Mouse (Mus musculus): ENCODE measurements around the gene Gm10999.
"Not testable (repeated sequence)": the region's sequence is repeated elsewhere in the genome, so short reads cannot be mapped to it uniquely, and the experiment has no call there.

The Gm10999 gene

DNA sequence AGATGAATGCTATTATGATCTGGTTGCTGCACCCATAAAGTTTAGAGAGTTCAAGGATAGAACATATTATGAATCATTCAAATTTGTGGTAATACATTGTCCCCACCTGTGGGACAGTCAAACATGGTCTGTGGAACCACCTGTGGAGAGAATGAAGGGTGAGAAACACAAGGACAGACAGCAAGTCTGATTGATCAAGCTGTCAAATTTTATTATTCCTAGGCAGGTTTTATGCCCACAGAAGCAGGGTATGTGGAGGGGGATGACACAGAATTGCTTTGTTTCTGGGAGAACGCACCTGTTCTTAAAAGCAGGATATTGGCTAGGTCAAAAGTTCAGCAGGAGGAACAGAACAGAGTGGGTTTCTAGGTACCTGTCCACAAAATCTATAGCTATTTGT, at the start of gene Gm10999:
Gene Gm10999 (minus strand): TSS at position 101 of the 400 bp plus-strand sequence.
- DNase-seq (ENCODE audit: low read depth in 1 of 2, low spot score in 2 of 2): no peak

GRCm38 (mm10) chr8:129133475-129133874, 2.0 kb upstream of the Gm10999 start:
- no peak for DNase-seq (ENCODE audit: low read depth in 1 of 2, low spot score in 2 of 2)

GRCm38 (mm10) chr8:129115761-129116160, 15.7 kb downstream of the Gm10999 start:
- not testable (repeated sequence) for DNase-seq (ENCODE audit: low read depth in 1 of 2, low spot score in 2 of 2)

Data from monocyte, adult 2 months (primary cell).